Mouse (Mus musculus) lung, embryonic 16.5 days (tissue): ENCODE data around the gene Cnpy2. TPM values are rescaled to one million over a fixed set of nuclear protein-coding genes. Genes with fewer than 3 reads are reported as not detected.
A peak's percentile ranks its signal among the peaks of the same experiment; 100 is the strongest.

Experiments
- ATAC-seq: fragments of 200-750 bp; cut with Nextera tagmentation; 2 replicates; pipeline ENCODE4 v1.8.0; 2017; ENCODE audit warnings: low read depth, mild to moderate bottlenecking, moderate library complexity
- H3K27ac ChIP-seq: fragments of 300-500 bp; sonication (generic); 2 replicates; pipeline ENCODE4 v1.5.1; 2014; ENCODE audit warnings: mild to moderate bottlenecking, control low read depth, low read length
- H3K27me3 ChIP-seq: fragments of 300-500 bp; sonication (generic); 2 replicates; pipeline ENCODE4 v1.6.1; 2014; ENCODE audit warnings: low read depth, low read length, mixed read lengths; ENCODE audit not compliant: control insufficient read depth, insufficient read depth
- H3K36me3 ChIP-seq: fragments of 300-500 bp; sonication (generic); 2 replicates; pipeline ENCODE4 v1.6.1; 2014; ENCODE audit warnings: low read length; ENCODE audit not compliant: control insufficient read depth, insufficient read depth
- H3K4me1 ChIP-seq: fragments of 300-500 bp; sonication (generic); replicated peaks from 2 replicates; pipeline ENCODE4 v1.6.1; 2014; ENCODE audit warnings: low read length, mixed read lengths; ENCODE audit not compliant: control insufficient read depth, insufficient read depth
- H3K4me2 ChIP-seq: fragments of 300-500 bp; sonication (generic); 2 replicates; pipeline ENCODE4 v1.6.1; 2014; ENCODE audit warnings: low read depth, low read length, control low read depth
- H3K4me3 ChIP-seq: fragments of 300-500 bp; sonication (generic); 2 replicates; pipeline ENCODE4 v1.5.1; 2014; ENCODE audit warnings: mild to moderate bottlenecking, low read length, control low read depth
- H3K9ac ChIP-seq: fragments of 300-500 bp; sonication (generic); 2 replicates; pipeline ENCODE4 v1.6.1; 2014; ENCODE audit warnings: low read length, control low read depth
- H3K9me3 ChIP-seq: fragments of 300-500 bp; sonication (generic); 2 replicates; pipeline ENCODE4 v1.6.1; 2016; ENCODE audit warnings: low read length; ENCODE audit not compliant: control insufficient read depth
- WGBS: fragments of 180-500 bp; shearing (Covaris S2); extraction: QIAGEN DNeasy Blood & Tissue Kit; methylation state at CpG from one replicate; pipeline ENCODE4 v1.1.7; 2014; 5-methylcytosine and 5-hydroxymethylcytosine counted together
- polyA plus RNA-seq: library from polyadenylated mRNA; unstranded; fragments of >200 nt; fragmentation: Nextera tagmentation; extraction: Ambion mirVana; gene quantifications from 2 replicates; pipeline ENCODE4 v1.2.1, GENCODE M21; 2015

Cnpy2 gene
- polyA plus RNA-seq, 1 experiment from 2014 or later = 326 TPM

GRCm38 (mm10) chr10:128335582-128335981 lies 13.3 kb downstream of the Cnpy2 start:
- H3K9me3 ChIP-seq = no peaks in the 10 kb centered on the region
- H3K4me1 ChIP-seq = peaks cover 9% of the 10 kb centered on the region
- 0% methylated on average over 4 of the region's 4 CpGs for WGBS
- no peak overlapping the region for H3K4me2 ChIP-seq
- no peaks in the 10 kb centered on the region for H3K27me3 ChIP-seq
- no peak overlapping the region for H3K9ac ChIP-seq
- no peaks in the 10 kb centered on the region for H3K36me3 ChIP-seq
- no peak for ATAC-seq
- no peak overlapping the region for H3K27ac ChIP-seq
- no peak overlapping the region for H3K4me3 ChIP-seq

GRCm38 (mm10) chr10:128336195-128336594 lies 13.9 kb downstream of the Cnpy2 start:
- H3K27me3 ChIP-seq = no peaks in the 10 kb centered on the region
- H3K4me2 ChIP-seq = no peak overlapping the region
- no peak overlapping the region for H3K4me3 ChIP-seq
- no peak overlapping the region for H3K9ac ChIP-seq
- peaks cover 9% of the 10 kb centered on the region for H3K4me1 ChIP-seq
- no peak overlapping the region for H3K27ac ChIP-seq
- no peak for ATAC-seq
- no peaks in the 10 kb centered on the region for H3K9me3 ChIP-seq
- H3K36me3 ChIP-seq = no peaks in the 10 kb centered on the region
- WGBS = 95% methylated on average over 3 of the region's 3 CpGs

- Histone ChIP-seq H3K4me1 (peaks cover 9% of the 10 kb centered on the region), H3K9me3 (no peaks in the 10 kb centered on the region), H3K27ac (0 out of 2 replicates have a peak overlapping the region, but pooled peaks have one; percentile 51), H3K4me3 (no peak overlapping the region), H3K36me3 (no peaks in the 10 kb centered on the region), H3K27me3 (no peaks in the 10 kb centered on the region), H3K9ac (no peak overlapping the region), H3K4me2 (peak overlapping the region; percentile 57)
- 72% methylated on average over 3 of the region's 3 CpGs for WGBS
- ATAC-seq = no peak
Observed at GRCm38 (mm10) chr10:128336597-128336996, 14.3 kb downstream of the Cnpy2 start.

GRCm38 (mm10) chr10:128337306-128338181 lies 15.3 kb downstream of the Cnpy2 start, which contains the start of gene Cs:
TSS of gene Cs (plus strand) at chr10:128337734.
- peak within 1 kb of the TSS; percentile 74 for H3K4me3 ChIP-seq
- H3K4me2 ChIP-seq = peak within 1 kb of the TSS; percentile 79
- WGBS = 1% methylated on average over 60 of the region's 61 CpGs
- H3K9me3 ChIP-seq = no peaks in the 10 kb centered on the region
- peak within 1 kb of the TSS; percentile 82 for H3K9ac ChIP-seq
- peak; percentile 99 for ATAC-seq
- no peaks in the 10 kb centered on the region for H3K27me3 ChIP-seq
- H3K36me3 ChIP-seq = no peaks in the 10 kb centered on the region
- H3K27ac ChIP-seq = peak within 1 kb of the TSS; percentile 94
- H3K4me1 ChIP-seq = peaks cover 9% of the 10 kb centered on the region

- Histone ChIP-seq H3K4me1 (peaks cover 9% of the 10 kb centered on the region), H3K36me3 (no peaks in the 10 kb centered on the region), H3K4me3 (peak overlapping the region; percentile 74), H3K27ac (peak overlapping the region; percentile 94; the same call in 1 of the 2 replicates), H3K27me3 (no peaks in the 10 kb centered on the region), H3K9ac (peak overlapping the region; percentile 82), H3K9me3 (no peaks in the 10 kb centered on the region), H3K4me2 (peak overlapping the region; percentile 79)
- WGBS = 19% methylated on average over 5 of the region's 5 CpGs
- no peak for ATAC-seq
Observed at GRCm38 (mm10) chr10:128338415-128338814, 16.2 kb downstream of the Cnpy2 start.

- no peaks in the 10 kb centered on the region for H3K9me3 ChIP-seq
- no peak overlapping the region for H3K27ac ChIP-seq
- no peaks in the 10 kb centered on the region for H3K36me3 ChIP-seq
- 61% methylated on average over 2 of the region's 2 CpGs for WGBS
- peaks cover 9% of the 10 kb centered on the region for H3K4me1 ChIP-seq
- peak overlapping the region; percentile 79 for H3K4me2 ChIP-seq
- H3K9ac ChIP-seq = peak overlapping the region; percentile 82
- peak overlapping the region; percentile 74 for H3K4me3 ChIP-seq
- no peaks in the 10 kb centered on the region for H3K27me3 ChIP-seq
- ATAC-seq = no peak
Observed at GRCm38 (mm10) chr10:128338948-128339347, 16.7 kb downstream of the Cnpy2 start.

- no peak overlapping the region for H3K9ac ChIP-seq
- peaks cover 19% of the 10 kb centered on the region for H3K4me1 ChIP-seq
- no peaks in the 10 kb centered on the region for H3K9me3 ChIP-seq
- H3K27me3 ChIP-seq = no peaks in the 10 kb centered on the region
- no peak for ATAC-seq
- 65% methylated on average over 2 of the region's 2 CpGs for WGBS
- H3K4me2 ChIP-seq = no peak overlapping the region
- no peak overlapping the region for H3K4me3 ChIP-seq
- no peak overlapping the region for H3K27ac ChIP-seq
- H3K36me3 ChIP-seq = no peaks in the 10 kb centered on the region
Observed at GRCm38 (mm10) chr10:128340257-128340656, 18.0 kb downstream of the Cnpy2 start.

GRCm38 (mm10) chr10:128343436-128343835 lies 21.2 kb downstream of the Cnpy2 start:
- ATAC-seq = no peak
- Histone ChIP-seq H3K27ac (peak overlapping the region; percentile 46; the same call in 1 of the 2 replicates), H3K4me3 (no peak overlapping the region), H3K9ac (no peak overlapping the region), H3K9me3 (no peaks in the 10 kb centered on the region), H3K4me1 (peaks cover 23% of the 10 kb centered on the region), H3K36me3 (no peaks in the 10 kb centered on the region), H3K27me3 (no peaks in the 10 kb centered on the region), H3K4me2 (no peak overlapping the region)
- WGBS = 88% methylated on average over 1 of the region's 1 CpGs

GRCm38 (mm10) chr10:128344568-128345275 lies 22.5 kb downstream of the Cnpy2 start:
- peaks cover 14% of the 10 kb centered on the region for H3K4me1 ChIP-seq
- 0 out of 2 replicates have a peak overlapping the region, but pooled peaks have one; percentile 23 for H3K9ac ChIP-seq
- peak; percentile 95 for ATAC-seq

More at GRCm38 (mm10) chr10:128344568-128345275, 22.5 kb downstream of the Cnpy2 start:
- no peaks in the 10 kb centered on the region for H3K36me3 ChIP-seq
- peak overlapping the region; percentile 59 for H3K27ac ChIP-seq
- no peaks in the 10 kb centered on the region for H3K27me3 ChIP-seq
- H3K4me2 ChIP-seq = peak overlapping the region; percentile 51
- H3K4me3 ChIP-seq = peak overlapping the region; percentile 30
- 10% methylated on average over 7 of the region's 7 CpGs for WGBS
- no peaks in the 10 kb centered on the region for H3K9me3 ChIP-seq
